Mouse (Mus musculus): ENCODE measurements around the gene Esrrg. TPM values are rescaled to one million over a fixed set of nuclear protein-coding genes. Genes with fewer than 3 reads are reported as not detected.

Esrrg gene
- total and polyA plus RNA-seq, 3 experiments: 0.01 TPM; not detected in 2

- Histone ChIP-seq H3K36me3 (ENCODE audit: control insufficient read depth in 1 of 2, insufficient read depth in 2 of 2, low read length in 2 of 2) (peaks cover 0 to 9% of the 10 kb centered on the region in 2 experiments; a peak in 2 of 4 replicates), H3K4me1 (ENCODE audit: control insufficient read depth in 1 of 2, insufficient read depth in 2 of 2, low read length in 2 of 2) (peaks cover 2 to 7% of the 10 kb centered on the region in 2 experiments; a peak in 3 of 4 replicates), H3K9ac (ENCODE audit: control insufficient read depth, low read depth, low read length, poor library complexity, severe bottlenecking) (no peak overlapping the region), H3K27ac (ENCODE audit: control insufficient read depth, low read depth, low read length) (no peak overlapping the region), H3K4me3 (ENCODE audit: control insufficient read depth in 1 of 2, insufficient read depth in 1 of 2, low read depth in 2 of 2, low read length in 2 of 2) (no peak overlapping the region), H3K79me2 (ENCODE audit: control insufficient read depth, insufficient read depth, low read length, poor library complexity) (no peaks in the 10 kb centered on the region), H3K27me3 (ENCODE audit: control insufficient read depth in 1 of 2, insufficient read depth in 2 of 2, low read length in 2 of 2) (no peaks in the 10 kb centered on the region), H3K9me3 (replicated peaks; ENCODE audit: insufficient read depth, low read length) (no peaks in the 10 kb centered on the region)
- peak; percentile 17 for DNase-seq (ENCODE audit: low read depth, low spot score)
- TF ChIP-seq TCF12 (IDR thresholded peaks at IDR 0.05; ENCODE audit: low read depth, low read length): peak; percentile 82
- no peak for TF ChIP-seq ELF1 (IDR thresholded peaks at IDR 0.05; ENCODE audit: low read depth, low read length)
- TF ChIP-seq ETS1 (IDR thresholded peaks at IDR 0.05; ENCODE audit: low read depth, low read length): peak; percentile 36; the same call in 1 of the 2 replicates
- peak; percentile 55; the same call in 1 of the 2 replicates for TF ChIP-seq ZNF384 (IDR thresholded peaks at IDR 0.05; ENCODE audit: low read depth, low read length)
- TF ChIP-seq MYB (IDR thresholded peaks at IDR 0.05; ENCODE audit: low read depth, low read length): peak; percentile 49
- 0 out of 2 replicates have a peak, but pooled peaks have one; percentile 33 for TF ChIP-seq SIN3A (IDR thresholded peaks at IDR 0.05; ENCODE audit: low read length)
- peak; percentile 79 to 84 for TF ChIP-seq EP300 (IDR thresholded peaks at IDR 0.05; ENCODE audit: low read depth in 1 of 2, low read length in 2 of 2)
- TF ChIP-seq GATA1 (IDR thresholded peaks at IDR 0.05; ENCODE audit: low read depth, low read length): peak; percentile 82
- peak; percentile 74 for TF ChIP-seq RCOR1 (IDR thresholded peaks at IDR 0.05; ENCODE audit: low read depth, low read length)
- TF ChIP-seq GABPA (IDR thresholded peaks at IDR 0.05; ENCODE audit: low read depth, low read length): no peak
These were observed 504.6 kb downstream of the Esrrg start for GRCm38 (mm10) chr1:188113240-188113639.

- no peaks in the 10 kb centered on the region for H3K27me3 ChIP-seq (ENCODE audit: control insufficient read depth in 1 of 2, insufficient read depth in 2 of 2, low read length in 2 of 2)
- no peak for TF ChIP-seq NRF1 (IDR thresholded peaks at IDR 0.05; ENCODE audit: insufficient read depth, low read depth, low read length, poor library complexity, severe bottlenecking)
- no peak for TF ChIP-seq JUND (IDR thresholded peaks at IDR 0.05; ENCODE audit: low read depth, low read length)
- TF ChIP-seq MXI1 (IDR thresholded peaks at IDR 0.05; ENCODE audit: low read depth, low read length): no peak
- TF ChIP-seq SIN3A (IDR thresholded peaks at IDR 0.05; ENCODE audit: low read length): no peak
- TF ChIP-seq SMC3 (IDR thresholded peaks at IDR 0.05; ENCODE audit: low read depth, low read length): no peak
- TF ChIP-seq MYC (IDR thresholded peaks at IDR 0.05; ENCODE audit: low read depth, low read length): no peak
- TF ChIP-seq ELF1 (IDR thresholded peaks at IDR 0.05; ENCODE audit: low read depth, low read length): no peak
- no peak for TF ChIP-seq GATA1 (IDR thresholded peaks at IDR 0.05; ENCODE audit: low read depth, low read length)
- TF ChIP-seq RAD21 (IDR thresholded peaks at IDR 0.05; ENCODE audit: low read depth, low read length): no peak
- no peak for TF ChIP-seq TBP (IDR thresholded peaks at IDR 0.05; ENCODE audit: low read depth, low read length)
- no peak overlapping the region for H3K9ac ChIP-seq (ENCODE audit: control insufficient read depth, low read depth, low read length, poor library complexity, severe bottlenecking)
- H3K36me3 ChIP-seq (ENCODE audit: control insufficient read depth in 1 of 2, insufficient read depth in 2 of 2, low read length in 2 of 2): peaks cover 0 to 5% of the 10 kb centered on the region in 2 experiments; a peak in 2 of 4 replicates
- H3K9me3 ChIP-seq (replicated peaks; ENCODE audit: insufficient read depth, low read length): no peaks in the 10 kb centered on the region
- DNase-seq (ENCODE audit: low read depth, low spot score): no peak
- no peaks in the 10 kb centered on the region for H3K79me2 ChIP-seq (ENCODE audit: control insufficient read depth, insufficient read depth, low read length, poor library complexity)
- H3K27ac ChIP-seq (ENCODE audit: control insufficient read depth, low read depth, low read length): no peak overlapping the region
- H3K4me1 ChIP-seq (ENCODE audit: control insufficient read depth in 1 of 2, insufficient read depth in 2 of 2, low read length in 2 of 2): peaks cover 2 to 3% of the 10 kb centered on the region in 2 experiments; a peak in 1 of 4 replicates
- H3K4me3 ChIP-seq (ENCODE audit: control insufficient read depth in 1 of 2, insufficient read depth in 1 of 2, low read depth in 2 of 2, low read length in 2 of 2): no peak overlapping the region
These were observed 509.5 kb downstream of the Esrrg start for GRCm38 (mm10) chr1:188118125-188118524.
